Mouse (Mus musculus) midbrain, postnatal 0 days (tissue): ENCODE measurements around the gene Umad1. TPM values are rescaled to one million over a fixed set of nuclear protein-coding genes. Genes with fewer than 3 reads are reported as not detected.
A peak's percentile ranks its signal among the peaks of the same experiment; 100 is the strongest.
"Not testable (repeated sequence)": the region's sequence is repeated elsewhere in the genome, so short reads cannot be mapped to it uniquely, and the experiment has no call there.

ENCODE experiments used
- ATAC-seq: fragments of 200-750 bp; cut with Nextera tagmentation; 2 replicates; pipeline ENCODE4 v1.8.0; 2017; ENCODE audit warnings: moderate number of reproducible peaks, mild to moderate bottlenecking, moderate TSS enrichment, moderate library complexity; ENCODE audit not compliant: low FRiP score
- DNase-seq: peaks from one replicate; pipeline ENCODE4 v3.0.0-alpha.2; 2015; ENCODE audit warnings: low spot score
- H3K27ac ChIP-seq: fragments of 300-500 bp; sonication (generic); 2 replicates; pipeline ENCODE4 v1.5.1; 2014; ENCODE audit warnings: low read depth, mild to moderate bottlenecking, low read length, mixed read lengths
- H3K27me3 ChIP-seq: fragments of 300-500 bp; sonication (generic); 2 replicates; pipeline ENCODE4 v1.6.1; 2014; ENCODE audit warnings: low read length, control low read depth, mixed read lengths; ENCODE audit not compliant: insufficient read depth
- H3K36me3 ChIP-seq: fragments of 300-500 bp; sonication (generic); 2 replicates; pipeline ENCODE4 v1.6.1; 2014; ENCODE audit warnings: low read length, control low read depth, mixed read lengths; ENCODE audit not compliant: insufficient read depth
- H3K4me1 ChIP-seq: fragments of 300-500 bp; sonication (generic); 2 replicates; pipeline ENCODE4 v1.6.1; 2014; ENCODE audit warnings: mild to moderate bottlenecking, control low read depth, antibody characterized with exemption, low read length, mixed read lengths; ENCODE audit not compliant: insufficient read depth
- H3K4me2 ChIP-seq: fragments of 300-500 bp; sonication (generic); 2 replicates; pipeline ENCODE4 v1.6.1; 2014; ENCODE audit warnings: low read depth, mild to moderate bottlenecking, low read length, mixed read lengths; ENCODE audit not compliant: poor library complexity, severe bottlenecking
- H3K4me3 ChIP-seq: fragments of 300-500 bp; sonication (generic); 2 replicates; pipeline ENCODE4 v1.5.1; 2014; ENCODE audit warnings: low read depth, mild to moderate bottlenecking, low read length, moderate library complexity
- H3K9ac ChIP-seq: fragments of 300-500 bp; sonication (generic); replicated peaks from 2 replicates; pipeline ENCODE4 v1.6.1; 2014; ENCODE audit warnings: mild to moderate bottlenecking, low read length, moderate library complexity, mixed read lengths; ENCODE audit not compliant: poor library complexity, severe bottlenecking
- H3K9me3 ChIP-seq: fragments of 300-500 bp; sonication (generic); 2 replicates; pipeline ENCODE4 v1.6.1; 2016; ENCODE audit warnings: low read length, control low read depth
- CTCF ChIP-seq: IDR thresholded peaks from 2 replicates; pipeline ENCODE4 v1.5.1; 2016; ENCODE audit warnings: antibody characterized with exemption, mild to moderate bottlenecking
- WGBS: fragments of 180-500 bp; shearing (Covaris S2); extraction: QIAGEN DNeasy Blood & Tissue Kit; methylation state at CpG from one replicate; pipeline ENCODE4 v1.1.7; 2014; 5-methylcytosine and 5-hydroxymethylcytosine counted together
- polyA plus RNA-seq: library from polyadenylated mRNA; unstranded; fragments of >200 nt; fragmentation: Nextera tagmentation; extraction: Ambion mirVana; gene quantifications from 2 replicates; pipeline ENCODE4 v1.2.1, GENCODE M21; 2015
- total RNA-seq: library from RNA; depleted of rRNA; stranded (reverse); fragments of >200 nt; gene quantifications from 2 replicates; pipeline ENCODE4 v1.2.3, GENCODE M21; 2014

Umad1 gene
- total and polyA plus RNA-seq, 2 experiments from 2014 or later, result 25.4 to 70.2 TPM

- DNase-seq (no peak), ATAC-seq (no peak)
- no peak overlapping the region for H3K4me2 ChIP-seq
- no peak for TF ChIP-seq CTCF
- H3K4me1 ChIP-seq, result no peaks in the 10 kb centered on the region
- no peaks in the 10 kb centered on the region for H3K36me3 ChIP-seq
- H3K9ac ChIP-seq, result no peak overlapping the region
- no peaks in the 10 kb centered on the region for H3K27me3 ChIP-seq
- WGBS, result 69% methylated on average over 6 of the region's 6 CpGs
- no peak overlapping the region for H3K27ac ChIP-seq
- H3K4me3 ChIP-seq, result no peak overlapping the region
- H3K9me3 ChIP-seq, result no peaks in the 10 kb centered on the region
Measured at GRCm38 (mm10) chr6:8299066-8299863, 40.2 kb downstream of the Umad1 start.

- no peak overlapping the region for H3K4me3 ChIP-seq
- H3K36me3 ChIP-seq, result no peaks in the 10 kb centered on the region
- no peak for ATAC-seq
- no peak overlapping the region for H3K9ac ChIP-seq
- no peaks in the 10 kb centered on the region for H3K27me3 ChIP-seq
- H3K4me2 ChIP-seq, result no peak overlapping the region
- TF ChIP-seq CTCF, result no peak
- 80% methylated on average over 6 of the region's 6 CpGs for WGBS
- no peaks in the 10 kb centered on the region for H3K9me3 ChIP-seq
- no peak overlapping the region for H3K27ac ChIP-seq
- DNase-seq, result peak; percentile 42
- H3K4me1 ChIP-seq, result no peaks in the 10 kb centered on the region
Measured at GRCm38 (mm10) chr6:8307878-8308775, 49.0 kb downstream of the Umad1 start.

GRCm38 (mm10) chr6:8312554-8312953, 53.5 kb downstream of the Umad1 start:
- Histone ChIP-seq H3K4me1 (no peaks in the 10 kb centered on the region), H3K4me2 (no peak overlapping the region), H3K27ac (no peak overlapping the region), H3K9me3 (no peaks in the 10 kb centered on the region), H3K27me3 (no peaks in the 10 kb centered on the region), H3K36me3 (no peaks in the 10 kb centered on the region), H3K4me3 (no peak overlapping the region), H3K9ac (no peak overlapping the region)
- WGBS, result 85% methylated on average over 2 of the region's 2 CpGs
- no peak for TF ChIP-seq CTCF
- DNase-seq (no peak), ATAC-seq (no peak)

GRCm38 (mm10) chr6:8316201-8316600, 57.1 kb downstream of the Umad1 start:
- Histone ChIP-seq H3K4me1 (no peaks in the 10 kb centered on the region), H3K4me3 (no peak overlapping the region), H3K27ac (no peak overlapping the region), H3K9ac (no peak overlapping the region), H3K27me3 (no peaks in the 10 kb centered on the region), H3K9me3 (no peaks in the 10 kb centered on the region), H3K4me2 (no peak overlapping the region), H3K36me3 (no peaks in the 10 kb centered on the region)
- no peak for ATAC-seq
- no peak for TF ChIP-seq CTCF
- no peak for DNase-seq

- H3K4me2 ChIP-seq, result no peak overlapping the region
- H3K36me3 ChIP-seq, result no peaks in the 10 kb centered on the region
- no peak for ATAC-seq
- no peaks in the 10 kb centered on the region for H3K27me3 ChIP-seq
- DNase-seq, result no peak
- H3K9me3 ChIP-seq, result no peaks in the 10 kb centered on the region
- WGBS, result 92% methylated on average over 2 of the region's 2 CpGs
- H3K4me3 ChIP-seq, result no peak overlapping the region
- H3K9ac ChIP-seq, result no peak overlapping the region
- H3K27ac ChIP-seq, result no peak overlapping the region
- TF ChIP-seq CTCF, result no peak
- no peaks in the 10 kb centered on the region for H3K4me1 ChIP-seq
Measured at GRCm38 (mm10) chr6:8319591-8319990, 60.5 kb downstream of the Umad1 start.

- H3K27me3 ChIP-seq, H3K36me3 ChIP-seq, H3K4me1 ChIP-seq, ATAC-seq, DNase-seq, H3K9me3 ChIP-seq, H3K4me2 ChIP-seq, H3K27ac ChIP-seq, H3K9ac ChIP-seq, H3K4me3 ChIP-seq: not testable (repeated sequence)
- WGBS, result 98% methylated on average over 3 of the region's 3 CpGs
Measured at GRCm38 (mm10) chr6:8331496-8331895, 72.4 kb downstream of the Umad1 start.
